Mouse (Mus musculus) granulocyte monocyte progenitor cell, adult 5-6 weeks (primary cell): ENCODE results near the gene Tmem167b. TPM values are rescaled to one million over a fixed set of nuclear protein-coding genes. Genes with fewer than 3 reads are reported as not detected.

Source experiments
- ATAC-seq: replicated peaks from 2 replicates; pipeline ENCODE4 v1.8.0; 2016; ENCODE audit warnings: mild to moderate bottlenecking, moderate TSS enrichment, inconsistent platforms; ENCODE audit not compliant: poor library complexity, severe bottlenecking
- total RNA-seq, 2 experiments: library from RNA; stranded (forward) in 1 of 2; stranded (reverse) in 1 of 2; fragments of 200-712, 200-1000 nt in 1 of 2; fragments of >200 nt in 1 of 2; fragmentation: Nextera tagmentation in 1 of 2; gene quantifications; 2 replicates each; pipeline ENCODE4 v1.2.3; 2014 to 2017

The Tmem167b gene
- total RNA-seq, 2 experiments from 2014 or later, result 11.4 to 32.8 TPM

DNA sequence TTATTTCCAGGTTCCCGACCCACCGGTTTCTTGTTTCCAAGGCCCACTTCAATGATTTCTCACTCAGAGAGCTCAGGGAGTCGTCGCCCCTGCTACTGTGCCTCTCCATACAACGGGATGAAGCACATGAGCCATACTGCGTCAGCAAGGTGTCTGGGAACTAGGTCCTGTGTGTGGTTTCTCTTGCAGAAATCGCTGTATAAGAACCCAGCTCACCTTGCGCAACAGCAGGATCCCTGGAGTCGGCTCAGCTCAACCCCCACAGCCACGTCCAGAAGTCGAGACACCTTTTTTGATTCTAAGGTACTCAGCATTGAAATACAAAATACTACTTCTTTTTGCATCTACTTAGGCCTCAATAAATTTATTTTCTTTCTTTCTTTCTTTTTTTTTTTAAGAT, 20.0 kb downstream of the Tmem167b start:
- no peak for ATAC-seq

DNA sequence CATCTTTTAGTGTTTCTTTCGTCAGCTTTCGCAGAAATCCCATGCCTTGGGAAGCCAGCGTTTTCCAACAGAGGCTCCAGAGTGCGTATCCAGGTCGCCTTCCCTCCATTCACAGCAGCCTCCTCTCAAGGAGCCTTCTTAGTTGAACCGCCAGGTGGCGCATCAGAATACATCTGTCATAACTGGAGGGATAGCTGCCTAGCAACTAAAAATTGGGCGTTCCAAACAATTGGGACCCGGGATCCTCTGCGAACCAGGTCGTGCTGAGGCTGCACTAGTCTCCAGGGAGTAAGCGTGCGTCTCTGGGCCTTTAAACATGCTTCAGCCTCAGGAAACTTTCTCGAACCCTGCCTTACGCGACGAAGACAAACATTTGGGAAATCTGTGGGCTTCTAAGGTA, 25.0 kb downstream of the Tmem167b start:
- ATAC-seq, result peak; percentile 88

DNA sequence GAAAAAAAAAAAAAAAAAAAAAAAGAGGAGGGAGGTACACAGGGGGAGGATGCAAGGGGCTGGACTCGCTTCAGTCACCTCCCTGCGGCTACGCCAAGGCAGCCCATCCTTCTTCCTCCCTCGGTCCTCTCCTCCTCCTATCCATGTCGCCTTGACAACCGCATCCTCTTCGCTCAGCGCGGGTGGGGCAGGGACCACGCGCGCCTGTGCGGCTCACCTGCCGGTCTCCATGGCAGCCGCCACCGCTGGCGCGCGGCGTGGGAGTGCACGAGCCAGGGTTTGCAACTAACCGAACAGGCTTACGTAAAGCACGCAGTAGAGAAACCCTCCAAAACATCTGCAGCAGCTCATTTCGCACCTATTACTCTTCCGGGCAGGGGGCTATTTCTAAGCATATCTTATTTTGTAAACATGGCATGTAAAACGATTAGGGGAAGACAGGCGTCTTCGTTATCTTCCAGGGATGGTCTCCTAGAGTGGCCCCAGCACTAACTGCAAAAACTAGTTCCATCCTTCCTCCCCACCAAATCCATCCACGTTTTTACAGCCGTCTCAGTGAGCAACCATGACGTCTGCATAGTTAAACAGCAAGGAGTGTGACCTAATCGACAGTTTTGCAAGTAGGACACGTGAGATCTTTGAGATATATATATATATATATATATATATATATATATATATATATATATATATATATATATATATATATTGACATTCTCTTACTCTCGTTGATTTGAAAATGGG, 25.6 kb downstream of the Tmem167b start, which contains the start of gene 5330417C22Rik:
Gene 5330417C22Rik, minus strand, starts transcription at position 20 of the 744 bp plus-strand sequence.
- peak; percentile 57 for ATAC-seq

GRCm38 (mm10) chr3:108535896-108536516, 26.3 kb downstream of the Tmem167b start:
- ATAC-seq, result no peak

DNA sequence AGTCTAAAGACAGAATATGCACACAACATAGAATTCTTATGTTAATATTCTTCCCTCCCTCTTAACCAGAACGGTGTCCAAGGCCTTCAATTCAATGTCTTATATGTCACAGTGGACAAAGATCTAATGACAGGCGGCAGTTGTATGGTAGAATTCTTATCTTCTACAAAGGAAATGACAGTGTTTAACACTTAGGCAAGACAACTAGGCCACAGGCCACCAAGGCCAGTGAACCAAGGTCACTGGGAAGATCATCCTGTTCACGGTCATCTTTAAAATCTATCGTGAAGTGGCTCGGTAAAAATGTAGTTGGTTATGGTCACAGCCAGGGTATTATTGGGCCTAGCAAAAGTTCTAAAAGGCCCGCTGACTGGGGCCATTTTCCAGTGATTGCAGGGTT, 28.3 kb downstream of the Tmem167b start, which contains the start of gene 1700013F07Rik:
Gene 1700013F07Rik, plus strand, starts transcription at position 200 of the 400 bp plus-strand sequence.
- ATAC-seq, result no peak

GRCm38 (mm10) chr3:108533114-108533885, 29.0 kb downstream of the Tmem167b start:
- no peak for ATAC-seq

GRCm38 (mm10) chr3:108528489-108528888, 33.8 kb downstream of the Tmem167b start:
- ATAC-seq, result no peak

- no peak for ATAC-seq
Measured at GRCm38 (mm10) chr3:108523415-108523814, 38.9 kb downstream of the Tmem167b start.

- no peak for ATAC-seq
Measured at GRCm38 (mm10) chr3:108518276-108518675, 44.0 kb downstream of the Tmem167b start.

DNA sequence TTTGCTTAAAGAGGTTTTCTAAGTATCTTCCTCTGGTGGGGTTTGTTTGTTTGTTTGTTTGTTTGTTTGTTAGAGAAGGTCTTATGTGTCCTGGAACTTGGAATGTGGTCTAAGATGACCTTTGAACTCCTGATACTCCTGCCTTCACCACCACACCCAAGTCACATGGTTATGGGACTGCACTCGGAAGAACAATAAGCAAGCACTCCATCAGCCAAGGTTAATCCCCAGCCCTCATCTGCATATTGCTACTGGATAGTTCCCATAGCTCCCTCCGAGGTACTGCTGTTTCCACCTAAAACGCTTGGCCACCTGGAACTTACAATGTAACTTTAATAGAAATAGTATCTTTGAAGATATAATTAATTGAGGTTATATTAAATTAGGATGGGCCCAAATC, 48.8 kb downstream of the Tmem167b start:
- ATAC-seq, result no peak

- ATAC-seq, result no peak
Measured at GRCm38 (mm10) chr3:108510716-108511483, 51.4 kb downstream of the Tmem167b start.

GRCm38 (mm10) chr3:108510156-108510555, 52.1 kb downstream of the Tmem167b start:
- no peak for ATAC-seq

DNA sequence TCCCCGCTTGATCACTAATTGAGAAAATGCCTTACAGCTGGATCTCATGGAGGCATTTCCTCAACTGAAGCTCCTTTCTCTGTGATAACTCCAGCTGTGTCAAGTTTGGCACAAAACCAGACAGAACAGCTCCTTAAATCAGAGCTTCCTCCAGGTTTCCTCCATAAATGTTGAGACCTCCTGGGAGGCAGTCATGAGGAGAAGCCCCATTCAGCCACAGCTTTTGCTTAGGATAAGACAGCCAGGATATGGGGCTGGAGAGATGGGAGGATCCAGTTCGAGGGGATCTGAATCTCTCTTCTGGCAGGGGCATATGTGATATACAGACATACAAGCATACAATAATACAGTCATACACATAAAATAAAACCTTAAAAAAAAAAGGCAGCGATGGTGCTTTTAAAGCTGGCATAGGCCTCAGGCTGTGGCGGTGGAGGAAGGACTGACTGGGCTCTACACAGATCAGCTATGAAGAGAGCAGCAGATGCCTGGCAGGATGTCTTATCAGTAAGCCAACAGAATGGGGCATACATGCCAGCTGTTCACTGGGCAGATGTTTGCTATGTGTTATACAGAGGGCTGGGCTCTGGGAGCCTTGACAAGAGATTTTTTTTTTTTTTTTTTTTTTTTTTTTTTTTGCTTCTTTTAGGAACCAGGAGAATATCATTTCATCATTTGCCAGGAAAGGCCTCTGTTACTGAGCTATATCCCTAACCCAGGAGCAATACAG, 53.4 kb downstream of the Tmem167b start:
- no peak for ATAC-seq

Other genes with a start within 250 kb of the Tmem167b start
- gene Mybphl, start 197.6 kb downstream of the Tmem167b start, total RNA-seq (2014; fragmentation: Nextera tagmentation), result not detected in 2 replicates
- not detected in 2 replicates for gene Mybphl, start 197.6 kb downstream of the Tmem167b start, total RNA-seq (2017)
- 11.6 and 14.3 TPM in 2 replicates for gene Psrc1, start 178.6 kb downstream of the Tmem167b start, total RNA-seq (2014; fragmentation: Nextera tagmentation)
- gene Psrc1, start 178.6 kb downstream of the Tmem167b start, total RNA-seq (2017), result 12.9 and 16.2 TPM in 2 replicates
- gene Celsr2, start 146.9 kb downstream of the Tmem167b start, total RNA-seq (2014; fragmentation: Nextera tagmentation), result 0.58 and 2.5 TPM in 2 replicates
- gene Celsr2, start 146.9 kb downstream of the Tmem167b start, total RNA-seq (2017), result 0.04 and 0.15 TPM in 2 replicates
- 30.9 and 36.2 TPM in 2 replicates for gene Sars, start 117.3 kb downstream of the Tmem167b start, total RNA-seq (2014; fragmentation: Nextera tagmentation)
- gene Sars, start 117.3 kb downstream of the Tmem167b start, total RNA-seq (2017), result 196 and 259 TPM in 2 replicates
- not detected in 2 replicates for gene 1700013F07Rik, start 28.3 kb downstream of the Tmem167b start, total RNA-seq (2014; fragmentation: Nextera tagmentation)
- not detected in 2 replicates for gene 1700013F07Rik, start 28.3 kb downstream of the Tmem167b start, total RNA-seq (2017)
- gene 5330417C22Rik, start 25.9 kb downstream of the Tmem167b start, total RNA-seq (2014; fragmentation: Nextera tagmentation), result 0.15 TPM in 1 of 2 replicates, not detected in the other
- 0.13 TPM in 1 of 2 replicates, not detected in the other for gene 5330417C22Rik, start 25.9 kb downstream of the Tmem167b start, total RNA-seq (2017)
- 13.8 and 16.5 TPM in 2 replicates for gene Taf13, start 9.2 kb upstream of the Tmem167b start, total RNA-seq (2014; fragmentation: Nextera tagmentation)
- 13.3 and 21.7 TPM in 2 replicates for gene Taf13, start 9.2 kb upstream of the Tmem167b start, total RNA-seq (2017)
- 2.5 and 2.8 TPM in 2 replicates for gene Wdr47, start 28.8 kb upstream of the Tmem167b start, total RNA-seq (2014; fragmentation: Nextera tagmentation)
- 4.4 and 6.6 TPM in 2 replicates for gene Wdr47, start 28.8 kb upstream of the Tmem167b start, total RNA-seq (2017)
- gene Clcc1, start 91.4 kb upstream of the Tmem167b start, total RNA-seq (2014; fragmentation: Nextera tagmentation), result 44.7 and 67.1 TPM in 2 replicates
- 68.1 and 92.5 TPM in 2 replicates for gene Clcc1, start 91.4 kb upstream of the Tmem167b start, total RNA-seq (2017)
- 3.7 and 7.4 TPM in 2 replicates for gene Gpsm2, start 159.8 kb upstream of the Tmem167b start, total RNA-seq (2014; fragmentation: Nextera tagmentation)
- gene Gpsm2, start 159.8 kb upstream of the Tmem167b start, total RNA-seq (2017), result 10.7 and 12.2 TPM in 2 replicates
- not detected in 2 replicates for gene Aknad1, start 177.2 kb upstream of the Tmem167b start, total RNA-seq (2014; fragmentation: Nextera tagmentation)
- gene Aknad1, start 177.2 kb upstream of the Tmem167b start, total RNA-seq (2017), result not detected in 2 replicates